Mouse (Mus musculus): ENCODE data around the gene Ints4.

- TF ChIP-seq CTCF (IDR thresholded peaks at IDR 0.05; ENCODE audit: low read depth, low read length) (no peak), GATA1 (IDR thresholded peaks at IDR 0.05; ENCODE audit: borderline replicate concordance, low read length) (no peak), GATA2 (IDR thresholded peaks at IDR 0.05; ENCODE audit: borderline replicate concordance, low read depth, low read length) (no peak), TAL1 (conservative IDR thresholded peaks at IDR 0.05; ENCODE audit: low read depth, low read length) (no peak)
Observed at GRCm38 (mm10) chr7:97535531-97535930, 54.8 kb downstream of the Ints4 start.

All from G1E (cell line).